Mouse (Mus musculus): ENCODE results near the gene Inhbb. TPM values are rescaled to one million over a fixed set of nuclear protein-coding genes. Genes with fewer than 3 reads are reported as not detected.

Inhbb gene
- polyA plus RNA-seq, 1 experiment from 2014 or later: 0.17 TPM

- H3K4me3 ChIP-seq (ENCODE audit: low read depth, low read length): no peak overlapping the region
Measured at GRCm38 (mm10) chr1:119451417-119451816, 29.4 kb upstream of the Inhbb start.

GRCm38 (mm10) chr1:119450651-119451345 lies 28.8 kb upstream of the Inhbb start:
- Histone ChIP-seq H3K27me3 (ENCODE audit: control insufficient read depth, insufficient read depth, low read length) (no peaks in the 10 kb centered on the region), H3K36me3 (replicated peaks; ENCODE audit: control insufficient read depth, insufficient read depth, low read depth, low read length) (no peaks in the 10 kb centered on the region), H3K4me3 (ENCODE audit: low read depth, low read length) (no peak overlapping the region), H3K4me2 (ENCODE audit: low read depth, low read length) (no peak overlapping the region), H3K27ac (replicated peaks; ENCODE audit: low read depth, low read length) (no peak overlapping the region), H3K9me3 (replicated peaks; ENCODE audit: control insufficient read depth, low read length) (no peaks in the 10 kb centered on the region), H3K4me1 (ENCODE audit: control insufficient read depth, insufficient read depth, low read length) (no peaks in the 10 kb centered on the region), H3K9ac (replicated peaks; ENCODE audit: low read length) (no peak overlapping the region)
- WGBS: 75% methylated on average over 10 of the region's 10 CpGs
- ATAC-seq (replicated peaks; ENCODE audit: insufficient number of reproducible peaks, low FRiP score, low TSS enrichment, low read depth) (no peak), DNase-seq (ENCODE audit: low spot score) (no peak)

More at GRCm38 (mm10) chr1:119451417-119451816, 29.4 kb upstream of the Inhbb start:
- no peaks in the 10 kb centered on the region for H3K9me3 ChIP-seq (replicated peaks; ENCODE audit: control insufficient read depth, low read length)
- H3K9ac ChIP-seq (replicated peaks; ENCODE audit: low read length): no peak overlapping the region
- no peak overlapping the region for H3K27ac ChIP-seq (replicated peaks; ENCODE audit: low read depth, low read length)
- no peaks in the 10 kb centered on the region for H3K4me1 ChIP-seq (ENCODE audit: control insufficient read depth, insufficient read depth, low read length)
- no peaks in the 10 kb centered on the region for H3K27me3 ChIP-seq (ENCODE audit: control insufficient read depth, insufficient read depth, low read length)
- H3K4me2 ChIP-seq (ENCODE audit: low read depth, low read length): no peak overlapping the region
- no peaks in the 10 kb centered on the region for H3K36me3 ChIP-seq (replicated peaks; ENCODE audit: control insufficient read depth, insufficient read depth, low read depth, low read length)
- DNase-seq (ENCODE audit: low spot score): no peak
- 70% methylated on average over 10 of the region's 10 CpGs for WGBS
- ATAC-seq (replicated peaks; ENCODE audit: insufficient number of reproducible peaks, low FRiP score, low TSS enrichment, low read depth): no peak

GRCm38 (mm10) chr1:119446753-119447283 lies 24.8 kb upstream of the Inhbb start:
- ATAC-seq (replicated peaks; ENCODE audit: insufficient number of reproducible peaks, low FRiP score, low TSS enrichment, low read depth): no peak
- no peak overlapping the region for H3K9ac ChIP-seq (replicated peaks; ENCODE audit: low read length)
- no peaks in the 10 kb centered on the region for H3K9me3 ChIP-seq (replicated peaks; ENCODE audit: control insufficient read depth, low read length)
- no peak overlapping the region for H3K27ac ChIP-seq (replicated peaks; ENCODE audit: low read depth, low read length)
- no peak overlapping the region for H3K4me3 ChIP-seq (ENCODE audit: low read depth, low read length)
- no peak overlapping the region for H3K4me2 ChIP-seq (ENCODE audit: low read depth, low read length)
- 70% methylated on average over 10 of the region's 10 CpGs for WGBS
- no peaks in the 10 kb centered on the region for H3K4me1 ChIP-seq (ENCODE audit: control insufficient read depth, insufficient read depth, low read length)
- H3K27me3 ChIP-seq (ENCODE audit: control insufficient read depth, insufficient read depth, low read length): no peaks in the 10 kb centered on the region
- DNase-seq (ENCODE audit: low spot score): no peak
- H3K36me3 ChIP-seq (replicated peaks; ENCODE audit: control insufficient read depth, insufficient read depth, low read depth, low read length): no peaks in the 10 kb centered on the region

- H3K4me1 ChIP-seq (ENCODE audit: control insufficient read depth, insufficient read depth, low read length): no peaks in the 10 kb centered on the region
- no peak overlapping the region for H3K4me3 ChIP-seq (ENCODE audit: low read depth, low read length)
- no peak overlapping the region for H3K9ac ChIP-seq (replicated peaks; ENCODE audit: low read length)
- H3K9me3 ChIP-seq (replicated peaks; ENCODE audit: control insufficient read depth, low read length): no peaks in the 10 kb centered on the region
- H3K27me3 ChIP-seq (ENCODE audit: control insufficient read depth, insufficient read depth, low read length): no peaks in the 10 kb centered on the region
- DNase-seq (ENCODE audit: low spot score): no peak
- H3K27ac ChIP-seq (replicated peaks; ENCODE audit: low read depth, low read length): no peak overlapping the region
- H3K4me2 ChIP-seq (ENCODE audit: low read depth, low read length): no peak overlapping the region
- WGBS: 83% methylated on average over 21 of the region's 21 CpGs
- no peaks in the 10 kb centered on the region for H3K36me3 ChIP-seq (replicated peaks; ENCODE audit: control insufficient read depth, insufficient read depth, low read depth, low read length)
- ATAC-seq (replicated peaks; ENCODE audit: insufficient number of reproducible peaks, low FRiP score, low TSS enrichment, low read depth): no peak
Measured at GRCm38 (mm10) chr1:119443591-119444350, 21.7 kb upstream of the Inhbb start.

- WGBS: 89% methylated on average over 9 of the region's 9 CpGs
Measured at GRCm38 (mm10) chr1:119442901-119443300, 20.9 kb upstream of the Inhbb start.

GRCm38 (mm10) chr1:119438105-119438637 lies 16.1 kb upstream of the Inhbb start:
- DNase-seq (ENCODE audit: low spot score) (no peak), ATAC-seq (replicated peaks; ENCODE audit: insufficient number of reproducible peaks, low FRiP score, low TSS enrichment, low read depth) (no peak)
- WGBS: 92% methylated on average over 9 of the region's 9 CpGs
- Histone ChIP-seq H3K4me2 (ENCODE audit: low read depth, low read length) (no peak overlapping the region), H3K27me3 (ENCODE audit: control insufficient read depth, insufficient read depth, low read length) (no peaks in the 10 kb centered on the region), H3K4me3 (ENCODE audit: low read depth, low read length) (no peak overlapping the region), H3K9ac (replicated peaks; ENCODE audit: low read length) (no peak overlapping the region), H3K27ac (replicated peaks; ENCODE audit: low read depth, low read length) (no peak overlapping the region), H3K9me3 (replicated peaks; ENCODE audit: control insufficient read depth, low read length) (no peaks in the 10 kb centered on the region), H3K4me1 (ENCODE audit: control insufficient read depth, insufficient read depth, low read length) (no peaks in the 10 kb centered on the region), H3K36me3 (replicated peaks; ENCODE audit: control insufficient read depth, insufficient read depth, low read depth, low read length) (no peaks in the 10 kb centered on the region)

More at GRCm38 (mm10) chr1:119442901-119443300, 20.9 kb upstream of the Inhbb start:
- Histone ChIP-seq H3K27ac (replicated peaks; ENCODE audit: low read depth, low read length) (no peak overlapping the region), H3K27me3 (ENCODE audit: control insufficient read depth, insufficient read depth, low read length) (no peaks in the 10 kb centered on the region), H3K4me1 (ENCODE audit: control insufficient read depth, insufficient read depth, low read length) (no peaks in the 10 kb centered on the region), H3K36me3 (replicated peaks; ENCODE audit: control insufficient read depth, insufficient read depth, low read depth, low read length) (no peaks in the 10 kb centered on the region), H3K9me3 (replicated peaks; ENCODE audit: control insufficient read depth, low read length) (no peaks in the 10 kb centered on the region), H3K9ac (replicated peaks; ENCODE audit: low read length) (no peak overlapping the region), H3K4me3 (ENCODE audit: low read depth, low read length) (no peak overlapping the region), H3K4me2 (ENCODE audit: low read depth, low read length) (no peak overlapping the region)
- DNase-seq (ENCODE audit: low spot score) (no peak), ATAC-seq (replicated peaks; ENCODE audit: insufficient number of reproducible peaks, low FRiP score, low TSS enrichment, low read depth) (no peak)

- ATAC-seq (replicated peaks; ENCODE audit: insufficient number of reproducible peaks, low FRiP score, low TSS enrichment, low read depth) (no peak), DNase-seq (ENCODE audit: low spot score) (no peak)
- H3K4me1 ChIP-seq (ENCODE audit: control insufficient read depth, insufficient read depth, low read length): no peaks in the 10 kb centered on the region
- no peak overlapping the region for H3K27ac ChIP-seq (replicated peaks; ENCODE audit: low read depth, low read length)
- H3K4me3 ChIP-seq (ENCODE audit: low read depth, low read length): no peak overlapping the region
- H3K27me3 ChIP-seq (ENCODE audit: control insufficient read depth, insufficient read depth, low read length): no peaks in the 10 kb centered on the region
- no peak overlapping the region for H3K4me2 ChIP-seq (ENCODE audit: low read depth, low read length)
- no peaks in the 10 kb centered on the region for H3K9me3 ChIP-seq (replicated peaks; ENCODE audit: control insufficient read depth, low read length)
- H3K9ac ChIP-seq (replicated peaks; ENCODE audit: low read length): no peak overlapping the region
- WGBS: 63% methylated on average over 6 of the region's 6 CpGs
- H3K36me3 ChIP-seq (replicated peaks; ENCODE audit: control insufficient read depth, insufficient read depth, low read depth, low read length): no peaks in the 10 kb centered on the region
Measured at GRCm38 (mm10) chr1:119437401-119437800, 15.4 kb upstream of the Inhbb start.
